Mouse (Mus musculus) MEL (cell line): ENCODE measurements at regions not wholly inside any gene's neighbourhood (a gene's known extent, or its start where the extent isn't known, plus 50 kb on each side); places are given as distances from the start of the nearest gene placed in this dataset.

Experiments
- CHD1 ChIP-seq: IDR thresholded peaks from 2 replicates; pipeline ENCODE4 v1.6.1; 2012; ENCODE audit warnings: low read depth, mild to moderate bottlenecking, inconsistent platforms, low read length, improper control_type of control experiment
- CHD2 ChIP-seq: IDR thresholded peaks from 2 replicates; pipeline ENCODE4 v1.6.1; 2011; ENCODE audit warnings: low read length, improper control_type of control experiment
- CTCF ChIP-seq, 3 experiments: IDR thresholded peaks in 2 of 3; conservative IDR thresholded peaks in 1 of 3; 2 replicates each; pipeline ENCODE4 v1.5.1; 2011 to 2012; ENCODE audit warnings: low read length in 3 of 3, low read depth in 2 of 3, mild to moderate bottlenecking in 2 of 3, improper control_type of control experiment in 1 of 3, inconsistent platforms in 1 of 3, mixed read lengths in 1 of 3, moderate library complexity in 1 of 3; ENCODE audit not compliant: control insufficient read depth in 1 of 3, insufficient read depth in 1 of 3, poor library complexity in 1 of 3, severe bottlenecking in 1 of 3
- E2F4 ChIP-seq: IDR thresholded peaks from 2 replicates; pipeline ENCODE4 v1.6.1; 2011; ENCODE audit warnings: low read depth, low read length, improper control_type of control experiment, borderline replicate concordance
- ELF1 ChIP-seq: IDR thresholded peaks from 2 replicates; pipeline ENCODE4 v1.6.1; 2014; ENCODE audit warnings: low read depth, mild to moderate bottlenecking, inconsistent platforms, low read length, improper control_type of control experiment, moderate library complexity
- GATA1 ChIP-seq: IDR thresholded peaks from 2 replicates; pipeline ENCODE4 v1.6.1; 2011; ENCODE audit warnings: low read depth, low read length, improper control_type of control experiment
- HCFC1 ChIP-seq: IDR thresholded peaks from 2 replicates; pipeline ENCODE4 v1.6.1; 2012; ENCODE audit warnings: low read depth, mild to moderate bottlenecking, inconsistent platforms, low read length, improper control_type of control experiment, moderate library complexity
- POLR2A ChIP-seq, 2 experiments: IDR thresholded peaks; 2 replicates each; pipeline ENCODE4 v1.6.1; 2011 to 2012; ENCODE audit warnings: low read length in 2 of 2, mild to moderate bottlenecking in 2 of 2, control low read depth in 1 of 2, improper control_type of control experiment in 1 of 2, low read depth in 1 of 2, moderate library complexity in 1 of 2; ENCODE audit not compliant: control insufficient read depth in 1 of 2, insufficient read depth in 1 of 2, poor library complexity in 1 of 2
- SMC3 ChIP-seq: IDR thresholded peaks from 2 replicates; pipeline ENCODE4 v1.6.1; 2011; ENCODE audit warnings: low read depth, low read length, improper control_type of control experiment
- TAL1 ChIP-seq: IDR thresholded peaks from 2 replicates; pipeline ENCODE4 v1.6.1; 2012; ENCODE audit warnings: mild to moderate bottlenecking, inconsistent platforms, low read length, moderate library complexity, mixed read lengths

DNA sequence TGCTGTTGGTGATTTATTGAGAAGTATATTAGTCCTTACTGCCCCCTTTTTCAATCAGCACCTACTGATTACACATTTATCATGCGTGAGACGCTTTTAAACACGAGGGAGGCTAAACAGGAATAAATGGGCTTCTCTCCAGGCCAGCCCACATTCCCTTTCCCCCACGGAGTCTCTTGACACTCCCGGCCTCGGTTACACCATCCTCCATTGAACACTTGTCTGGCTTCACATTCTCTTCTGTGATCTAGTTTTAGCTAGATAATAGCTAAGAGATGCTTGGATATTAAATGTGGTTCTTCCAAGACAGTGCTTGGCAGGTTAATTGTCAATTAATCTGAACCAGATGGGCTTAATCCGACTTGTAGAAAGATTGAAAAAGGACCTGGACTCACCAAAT is 189.4 kb downstream of the Slc30a10 start:
- no peak for TF ChIP-seq POLR2A (IDR thresholded peaks at IDR 0.05; ENCODE audit: control insufficient read depth in 1 of 2, insufficient read depth in 1 of 2, low read depth in 1 of 2, low read length in 2 of 2, poor library complexity in 1 of 2)
- no peak for TF ChIP-seq CHD1
- TF ChIP-seq E2F4, result no peak
- no peak for TF ChIP-seq CTCF (IDR thresholded peaks at IDR 0.05 in 2 of 3, conservative IDR thresholded peaks at IDR 0.05 in 1 of 3; ENCODE audit: control insufficient read depth in 1 of 3, insufficient read depth in 1 of 3, low read depth in 2 of 3, low read length in 3 of 3, poor library complexity in 1 of 3, severe bottlenecking in 1 of 3)
- TF ChIP-seq CHD2, result no peak
- no peak for TF ChIP-seq TAL1
- TF ChIP-seq HCFC1, result no peak
- TF ChIP-seq ELF1, result no peak
- TF ChIP-seq GATA1, result no peak
- no peak for TF ChIP-seq SMC3
